Mouse (Mus musculus): ENCODE measurements around the gene Eno3. TPM values are rescaled to one million over a fixed set of nuclear protein-coding genes. Genes with fewer than 3 reads are reported as not detected.

Gene Eno3
- total and polyA plus RNA-seq, 3 experiments = 11.2 to 26.4 (median 23.0) TPM

DNA sequence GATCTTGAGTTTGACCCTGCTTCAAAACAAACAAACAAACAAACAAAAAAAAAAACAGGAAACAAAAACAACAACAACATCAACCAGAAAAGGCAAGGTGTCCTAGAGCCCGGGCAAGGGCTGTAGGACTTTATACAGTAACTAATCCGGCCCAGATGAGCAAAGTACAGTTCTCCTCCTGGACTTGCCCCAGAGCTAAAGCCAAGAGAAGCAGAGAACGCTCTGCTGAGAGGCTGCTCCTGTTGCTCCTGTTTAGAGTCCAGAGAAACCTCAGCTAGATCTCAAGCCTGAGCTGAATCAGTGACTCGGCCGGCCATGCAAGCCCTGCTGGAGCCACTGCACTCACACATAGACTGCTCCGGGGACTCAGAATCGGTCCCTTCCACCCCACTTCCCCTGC lies 26.9 kb upstream of the Eno3 start:
- Histone ChIP-seq H3K4me1 (ENCODE audit: control insufficient read depth in 1 of 2, insufficient read depth in 2 of 2) (peaks cover 0 to 8% of the 10 kb centered on the region in 2 experiments; a peak in 2 of 4 replicates), H3K9ac (ENCODE audit: insufficient read depth, low read depth) (no peak overlapping the region), H3K36me3 (replicated peaks in 1 of 2; ENCODE audit: control insufficient read depth in 1 of 2, insufficient read depth in 1 of 2, low read length in 1 of 2) (no peaks in the 10 kb centered on the region), H3K9me3 (replicated peaks; ENCODE audit: low read length) (no peaks in the 10 kb centered on the region), H3K27ac (ENCODE audit: insufficient read depth, low read depth) (no peak overlapping the region), H3K27me3 (replicated peaks) (no peaks in the 10 kb centered on the region), H3K4me2 (ENCODE audit: insufficient read depth, low read depth, poor library complexity, severe bottlenecking) (no peak overlapping the region), H3K4me3 (replicated peaks in 1 of 3; ENCODE audit: low read depth in 2 of 3, low read length in 2 of 3, poor library complexity in 1 of 3) (no peak overlapping the region), H3K79me2 (replicated peaks; ENCODE audit: control insufficient read depth, extremely low read depth, insufficient read depth, poor library complexity, severe bottlenecking) (no peaks in the 10 kb centered on the region)
- dilution Hi-C loops (cut with MboI; ENCODE audit: extremely low pct_ligation_motif_present, extremely low pct_unique_long_range_greater_than_20kb, low sequenced_read_pairs) (no loop called here), in situ Hi-C loops (cut with MboI; ENCODE audit: low pct_ligation_motif_present, low pct_unique_long_range_greater_than_20kb, low sequenced_read_pairs) (loop anchor here (5.0 kb wide), 1 partner anchor 122 kb away; no protein-coding TSS in a partner anchor)
- DNase-seq (ENCODE audit: extremely low read depth) = no peak
- TF ChIP-seq ZKSCAN1 (IDR thresholded peaks at IDR 0.05; ENCODE audit: borderline replicate concordance, low read depth, low read length) = no peak
- TF ChIP-seq NELFE (IDR thresholded peaks at IDR 0.05; ENCODE audit: low read depth, low read length) = no peak
- TF ChIP-seq RAD21 (IDR thresholded peaks at IDR 0.05; ENCODE audit: low read depth, low read length) = no peak
- no peak for TF ChIP-seq BHLHE40 (IDR thresholded peaks at IDR 0.05; ENCODE audit: low read depth, low read length)
- TF ChIP-seq MYC (IDR thresholded peaks at IDR 0.05; ENCODE audit: low read depth, low read length) = no peak
- no peak for TF ChIP-seq POLR2AphosphoS2 (IDR thresholded peaks at IDR 0.05; ENCODE audit: low read depth, low read length)

DNA sequence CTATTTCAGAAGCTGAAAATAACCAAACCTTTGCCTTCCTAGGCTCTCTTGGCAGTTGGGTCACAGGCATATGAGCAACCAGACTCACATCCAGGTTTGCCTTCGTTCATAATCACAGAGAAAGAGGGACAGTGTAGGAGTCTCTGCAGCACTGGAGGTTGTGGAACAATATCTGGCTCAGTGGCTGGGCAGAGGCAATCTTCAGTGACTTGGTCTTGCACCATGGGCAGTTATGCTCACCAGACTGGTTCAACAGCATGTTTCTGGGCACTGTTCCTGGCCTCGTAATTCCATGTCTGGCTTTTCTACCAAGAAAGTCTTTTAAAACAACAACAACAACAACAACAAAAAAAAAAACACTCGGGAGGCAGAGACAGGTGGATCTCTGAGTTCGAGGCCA lies 21.4 kb upstream of the Eno3 start:
- dilution Hi-C loops (cut with MboI; ENCODE audit: extremely low pct_ligation_motif_present, extremely low pct_unique_long_range_greater_than_20kb, low sequenced_read_pairs) (no loop called here), in situ Hi-C loops (cut with MboI; ENCODE audit: low pct_ligation_motif_present, low pct_unique_long_range_greater_than_20kb, low sequenced_read_pairs) (no loop called here)
- TF ChIP-seq RCOR1 (conservative IDR thresholded peaks at IDR 0.05; ENCODE audit: low read depth, low read length) = no peak
- TF ChIP-seq ZC3H11A (IDR thresholded peaks at IDR 0.05; ENCODE audit: low read depth, low read length) = no peak
- no peak for TF ChIP-seq MAX (IDR thresholded peaks at IDR 0.05; ENCODE audit: low read length)
- no peak for TF ChIP-seq CHD2 (IDR thresholded peaks at IDR 0.05; ENCODE audit: low read length)
- TF ChIP-seq SMC3 (IDR thresholded peaks at IDR 0.05; ENCODE audit: low read depth, low read length) = no peak
- no peak for TF ChIP-seq MYC (IDR thresholded peaks at IDR 0.05; ENCODE audit: low read depth, low read length)
- no peak for TF ChIP-seq TBP (conservative IDR thresholded peaks at IDR 0.05; ENCODE audit: low read depth, low read length)
- no peak for TF ChIP-seq RAD21 (IDR thresholded peaks at IDR 0.05; ENCODE audit: low read depth, low read length)
- TF ChIP-seq ZMIZ1 (IDR thresholded peaks at IDR 0.05; ENCODE audit: low read depth, low read length) = no peak
- TF ChIP-seq GABPA (IDR thresholded peaks at IDR 0.05; ENCODE audit: insufficient replicate concordance, low read depth, low read length) = no peak
- TF ChIP-seq UBTF (IDR thresholded peaks at IDR 0.05; ENCODE audit: low read depth, low read length) = no peak
- no peak for TF ChIP-seq JUND (conservative IDR thresholded peaks at IDR 0.05; ENCODE audit: low read depth, low read length)
- TF ChIP-seq PAX5 (IDR thresholded peaks at IDR 0.05; ENCODE audit: low read length) = no peak
- no peak for TF ChIP-seq ZNF384 (IDR thresholded peaks at IDR 0.05; ENCODE audit: low read depth, low read length)
- TF ChIP-seq USF2 (conservative IDR thresholded peaks at IDR 0.05; ENCODE audit: low read depth, low read length) = no peak
- TF ChIP-seq POLR2AphosphoS2 (IDR thresholded peaks at IDR 0.05; ENCODE audit: low read depth, low read length) = no peak
- Histone ChIP-seq H3K4me3 (replicated peaks in 1 of 3; ENCODE audit: low read depth in 2 of 3, low read length in 2 of 3, poor library complexity in 1 of 3) (no peak overlapping the region), H3K27me3 (replicated peaks) (no peaks in the 10 kb centered on the region), H3K36me3 (replicated peaks in 1 of 2; ENCODE audit: control insufficient read depth in 1 of 2, insufficient read depth in 1 of 2, low read length in 1 of 2) (peaks cover 0 to 5% of the 10 kb centered on the region in 2 experiments), H3K9ac (ENCODE audit: insufficient read depth, low read depth) (no peak overlapping the region), H3K79me2 (replicated peaks; ENCODE audit: control insufficient read depth, extremely low read depth, insufficient read depth, poor library complexity, severe bottlenecking) (no peaks in the 10 kb centered on the region), H3K9me3 (replicated peaks; ENCODE audit: low read length) (no peaks in the 10 kb centered on the region), H3K4me1 (ENCODE audit: control insufficient read depth in 1 of 2, insufficient read depth in 2 of 2) (peaks cover 0 to under 1% of the 10 kb centered on the region in 2 experiments; a peak in 1 of 4 replicates), H3K4me2 (ENCODE audit: insufficient read depth, low read depth, poor library complexity, severe bottlenecking) (no peak overlapping the region), H3K27ac (ENCODE audit: insufficient read depth, low read depth) (no peak overlapping the region)
- DNase-seq (ENCODE audit: extremely low read depth) = no peak

All from CH12.LX (cell line).